Mouse (Mus musculus): Measurements from ENCODE around the gene Tlr9. TPM values are rescaled to one million over a fixed set of nuclear protein-coding genes. Genes with fewer than 3 reads are reported as not detected.

The Tlr9 gene
- polyA plus RNA-seq, 1 experiment from 2014 or later, result 0.12 TPM

DNA sequence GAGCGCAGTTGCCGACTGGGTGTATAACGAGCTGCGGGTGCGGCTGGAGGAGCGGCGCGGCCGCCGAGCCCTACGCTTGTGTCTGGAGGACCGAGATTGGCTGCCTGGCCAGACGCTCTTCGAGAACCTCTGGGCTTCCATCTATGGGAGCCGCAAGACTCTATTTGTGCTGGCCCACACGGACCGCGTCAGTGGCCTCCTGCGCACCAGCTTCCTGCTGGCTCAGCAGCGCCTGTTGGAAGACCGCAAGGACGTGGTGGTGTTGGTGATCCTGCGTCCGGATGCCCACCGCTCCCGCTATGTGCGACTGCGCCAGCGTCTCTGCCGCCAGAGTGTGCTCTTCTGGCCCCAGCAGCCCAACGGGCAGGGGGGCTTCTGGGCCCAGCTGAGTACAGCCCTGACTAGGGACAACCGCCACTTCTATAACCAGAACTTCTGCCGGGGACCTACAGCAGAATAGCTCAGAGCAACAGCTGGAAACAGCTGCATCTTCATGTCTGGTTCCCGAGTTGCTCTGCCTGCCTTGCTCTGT, 3.8 kb downstream of the Tlr9 start:
- H3K9ac ChIP-seq, result peak overlapping the region; percentile 63
- H3K4me1 ChIP-seq (replicated peaks; ENCODE audit: control insufficient read depth, insufficient read depth, low read length), result 0 out of 2 replicates have a peak, but pooled peaks cover 7% of the 10 kb centered on the region
- H3K27ac ChIP-seq, result no peak overlapping the region; the same call in 1 of the 2 replicates
- peaks cover 5% of the 10 kb centered on the region; the same call in 1 of the 2 replicates for H3K27me3 ChIP-seq (ENCODE audit: control insufficient read depth, insufficient read depth, low read length)
- no peaks in the 10 kb centered on the region for H3K9me3 ChIP-seq (ENCODE audit: control insufficient read depth, low read length)
- peak overlapping the region; percentile 75 for H3K4me2 ChIP-seq (replicated peaks)
- ATAC-seq (ENCODE audit: low FRiP score) (peak; percentile 72), DNase-seq (ENCODE audit: low spot score) (peak; percentile 53)
- H3K4me3 ChIP-seq (replicated peaks; ENCODE audit: low read length), result peak overlapping the region; percentile 33
- H3K36me3 ChIP-seq (replicated peaks; ENCODE audit: control insufficient read depth, insufficient read depth), result no peaks in the 10 kb centered on the region
- 6% methylated on average over 34 of the region's 34 CpGs for WGBS

- peaks cover 8% of the 10 kb centered on the region for H3K36me3 ChIP-seq (replicated peaks; ENCODE audit: control insufficient read depth, insufficient read depth)
- no peak overlapping the region for H3K9ac ChIP-seq
- 75% methylated on average over 8 of the region's 8 CpGs for WGBS
- H3K27ac ChIP-seq, result no peak overlapping the region
- H3K27me3 ChIP-seq (ENCODE audit: control insufficient read depth, insufficient read depth, low read length), result peaks cover 5% of the 10 kb centered on the region; the same call in 1 of the 2 replicates
- no peak overlapping the region for H3K4me3 ChIP-seq (replicated peaks; ENCODE audit: low read length)
- H3K4me2 ChIP-seq (replicated peaks), result no peak overlapping the region
- DNase-seq (ENCODE audit: low spot score) (no peak), ATAC-seq (ENCODE audit: low FRiP score) (no peak)
- H3K9me3 ChIP-seq (ENCODE audit: control insufficient read depth, low read length), result no peaks in the 10 kb centered on the region
- H3K4me1 ChIP-seq (replicated peaks; ENCODE audit: control insufficient read depth, insufficient read depth, low read length), result 0 out of 2 replicates have a peak, but pooled peaks cover 7% of the 10 kb centered on the region
These were observed 5.5 kb downstream of the Tlr9 start for GRCm38 (mm10) chr9:106227790-106228429.

- 87% methylated on average over 8 of the region's 9 CpGs for WGBS
These were observed 7.8 kb downstream of the Tlr9 start for GRCm38 (mm10) chr9:106230051-106230733.

DNA sequence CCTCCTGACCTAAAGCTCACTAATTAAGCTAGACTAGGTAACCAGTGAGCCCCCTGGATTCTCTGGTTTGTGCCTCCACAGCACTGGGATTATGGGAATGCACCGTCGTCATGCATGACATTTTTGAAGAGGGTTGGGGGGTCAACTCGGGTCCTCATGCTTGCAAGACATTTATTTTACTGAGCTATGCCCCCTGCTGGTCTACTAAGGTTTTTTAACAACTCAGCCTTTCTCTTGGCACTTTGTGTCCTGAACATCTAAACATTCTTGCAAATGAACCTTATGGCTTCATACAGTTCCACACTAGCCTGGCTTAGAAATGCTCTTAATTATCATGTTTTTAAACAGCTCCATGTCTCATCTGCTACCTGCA, 8.3 kb downstream of the Tlr9 start:
- Histone ChIP-seq H3K4me1 (replicated peaks; ENCODE audit: control insufficient read depth, insufficient read depth, low read length) (0 out of 2 replicates have a peak, but pooled peaks cover 6% of the 10 kb centered on the region), H3K9me3 (ENCODE audit: control insufficient read depth, low read length) (no peaks in the 10 kb centered on the region), H3K27me3 (ENCODE audit: control insufficient read depth, insufficient read depth, low read length) (peaks cover 1% of the 10 kb centered on the region; the same call in 1 of the 2 replicates), H3K4me2 (replicated peaks) (no peak overlapping the region), H3K27ac (no peak overlapping the region), H3K9ac (no peak overlapping the region), H3K4me3 (replicated peaks; ENCODE audit: low read length) (no peak overlapping the region), H3K36me3 (replicated peaks; ENCODE audit: control insufficient read depth, insufficient read depth) (peaks cover 36% of the 10 kb centered on the region)
- 57% methylated on average over 3 of the region's 3 CpGs for WGBS
- no peak for DNase-seq (ENCODE audit: low spot score)
- ATAC-seq (ENCODE audit: low FRiP score), result no peak

More at GRCm38 (mm10) chr9:106230051-106230733, 7.8 kb downstream of the Tlr9 start:
- H3K27ac ChIP-seq, result no peak overlapping the region
- H3K9me3 ChIP-seq (ENCODE audit: control insufficient read depth, low read length), result no peaks in the 10 kb centered on the region
- no peak overlapping the region for H3K4me3 ChIP-seq (replicated peaks; ENCODE audit: low read length)
- peaks cover 5% of the 10 kb centered on the region; the same call in 1 of the 2 replicates for H3K27me3 ChIP-seq (ENCODE audit: control insufficient read depth, insufficient read depth, low read length)
- DNase-seq (ENCODE audit: low spot score) (no peak), ATAC-seq (ENCODE audit: low FRiP score) (no peak)
- H3K36me3 ChIP-seq (replicated peaks; ENCODE audit: control insufficient read depth, insufficient read depth), result peaks cover 31% of the 10 kb centered on the region
- H3K9ac ChIP-seq, result no peak overlapping the region
- H3K4me2 ChIP-seq (replicated peaks), result no peak overlapping the region
- 0 out of 2 replicates have a peak, but pooled peaks cover 7% of the 10 kb centered on the region for H3K4me1 ChIP-seq (replicated peaks; ENCODE audit: control insufficient read depth, insufficient read depth, low read length)

- peaks cover 41% of the 10 kb centered on the region for H3K36me3 ChIP-seq (replicated peaks; ENCODE audit: control insufficient read depth, insufficient read depth)
- ATAC-seq (ENCODE audit: low FRiP score) (no peak), DNase-seq (ENCODE audit: low spot score) (no peak)
- H3K9me3 ChIP-seq (ENCODE audit: control insufficient read depth, low read length), result no peaks in the 10 kb centered on the region
- H3K27ac ChIP-seq, result no peak overlapping the region
- WGBS, result 76% methylated on average over 7 of the region's 7 CpGs
- H3K4me1 ChIP-seq (replicated peaks; ENCODE audit: control insufficient read depth, insufficient read depth, low read length), result 0 out of 2 replicates have a peak, but pooled peaks cover 3% of the 10 kb centered on the region
- no peak overlapping the region for H3K4me2 ChIP-seq (replicated peaks)
- H3K27me3 ChIP-seq (ENCODE audit: control insufficient read depth, insufficient read depth, low read length), result no peaks in the 10 kb centered on the region
- H3K9ac ChIP-seq, result no peak overlapping the region
- H3K4me3 ChIP-seq (replicated peaks; ENCODE audit: low read length), result no peak overlapping the region
These were observed 8.8 kb downstream of the Tlr9 start for GRCm38 (mm10) chr9:106231220-106231619.

- H3K4me3 ChIP-seq (replicated peaks; ENCODE audit: low read length), result no peak overlapping the region
- peaks cover 47% of the 10 kb centered on the region for H3K36me3 ChIP-seq (replicated peaks; ENCODE audit: control insufficient read depth, insufficient read depth)
- no peaks in the 10 kb centered on the region for H3K27me3 ChIP-seq (ENCODE audit: control insufficient read depth, insufficient read depth, low read length)
- H3K27ac ChIP-seq, result no peak overlapping the region
- H3K4me2 ChIP-seq (replicated peaks), result no peak overlapping the region
- DNase-seq (ENCODE audit: low spot score) (no peak), ATAC-seq (ENCODE audit: low FRiP score) (no peak)
- H3K4me1 ChIP-seq (replicated peaks; ENCODE audit: control insufficient read depth, insufficient read depth, low read length), result no peaks in the 10 kb centered on the region
- H3K9ac ChIP-seq, result no peak overlapping the region
- H3K9me3 ChIP-seq (ENCODE audit: control insufficient read depth, low read length), result no peaks in the 10 kb centered on the region
- 78% methylated on average over 4 of the region's 4 CpGs for WGBS
These were observed 9.4 kb downstream of the Tlr9 start for GRCm38 (mm10) chr9:106231816-106232215.

DNA sequence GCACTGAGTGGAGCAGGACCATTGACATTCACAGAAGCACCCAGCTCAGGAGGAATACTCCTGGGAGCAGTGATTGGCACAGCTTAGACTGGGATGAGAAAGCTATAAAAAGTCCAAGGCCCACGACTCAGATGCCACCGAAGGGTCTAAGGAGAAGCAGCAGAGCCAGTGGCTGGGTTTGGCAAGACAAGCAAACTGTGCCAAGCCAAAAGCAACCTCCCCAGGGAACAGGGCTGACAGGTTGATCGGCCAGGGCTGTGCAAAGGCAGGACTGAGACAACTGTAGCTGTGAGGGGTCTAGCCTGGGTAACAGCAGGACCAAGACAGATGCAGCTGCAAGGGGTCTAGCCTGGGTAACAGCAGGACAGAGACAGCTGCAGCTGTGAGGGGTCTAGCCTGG, 10.6 kb downstream of the Tlr9 start:
- Histone ChIP-seq H3K9ac (no peak overlapping the region), H3K4me2 (replicated peaks) (no peak overlapping the region), H3K4me1 (replicated peaks; ENCODE audit: control insufficient read depth, insufficient read depth, low read length) (no peaks in the 10 kb centered on the region), H3K36me3 (replicated peaks; ENCODE audit: control insufficient read depth, insufficient read depth) (peaks cover 58% of the 10 kb centered on the region), H3K9me3 (ENCODE audit: control insufficient read depth, low read length) (no peaks in the 10 kb centered on the region), H3K27me3 (ENCODE audit: control insufficient read depth, insufficient read depth, low read length) (no peaks in the 10 kb centered on the region), H3K4me3 (replicated peaks; ENCODE audit: low read length) (no peak overlapping the region), H3K27ac (no peak overlapping the region)
- 96% methylated on average over 3 of the region's 3 CpGs for whole genome bisulfite sequencing
- ATAC-seq (ENCODE audit: low FRiP score) (no peak), DNase-seq (ENCODE audit: low spot score) (no peak)

- Histone ChIP-seq H3K4me2 (replicated peaks) (no peak overlapping the region), H3K9me3 (ENCODE audit: control insufficient read depth, low read length) (no peaks in the 10 kb centered on the region), H3K4me1 (replicated peaks; ENCODE audit: control insufficient read depth, insufficient read depth, low read length) (no peaks in the 10 kb centered on the region), H3K9ac (no peak overlapping the region), H3K4me3 (replicated peaks; ENCODE audit: low read length) (no peak overlapping the region), H3K36me3 (replicated peaks; ENCODE audit: control insufficient read depth, insufficient read depth) (peaks cover 68% of the 10 kb centered on the region), H3K27ac (no peak overlapping the region), H3K27me3 (ENCODE audit: control insufficient read depth, insufficient read depth, low read length) (no peaks in the 10 kb centered on the region)
- whole genome bisulfite sequencing, result 85% methylated on average over 6 of the region's 6 CpGs
- ATAC-seq (ENCODE audit: low FRiP score), result no peak
- no peak for DNase-seq (ENCODE audit: low spot score)
These were observed 11.6 kb downstream of the Tlr9 start for GRCm38 (mm10) chr9:106233953-106234352.

DNA sequence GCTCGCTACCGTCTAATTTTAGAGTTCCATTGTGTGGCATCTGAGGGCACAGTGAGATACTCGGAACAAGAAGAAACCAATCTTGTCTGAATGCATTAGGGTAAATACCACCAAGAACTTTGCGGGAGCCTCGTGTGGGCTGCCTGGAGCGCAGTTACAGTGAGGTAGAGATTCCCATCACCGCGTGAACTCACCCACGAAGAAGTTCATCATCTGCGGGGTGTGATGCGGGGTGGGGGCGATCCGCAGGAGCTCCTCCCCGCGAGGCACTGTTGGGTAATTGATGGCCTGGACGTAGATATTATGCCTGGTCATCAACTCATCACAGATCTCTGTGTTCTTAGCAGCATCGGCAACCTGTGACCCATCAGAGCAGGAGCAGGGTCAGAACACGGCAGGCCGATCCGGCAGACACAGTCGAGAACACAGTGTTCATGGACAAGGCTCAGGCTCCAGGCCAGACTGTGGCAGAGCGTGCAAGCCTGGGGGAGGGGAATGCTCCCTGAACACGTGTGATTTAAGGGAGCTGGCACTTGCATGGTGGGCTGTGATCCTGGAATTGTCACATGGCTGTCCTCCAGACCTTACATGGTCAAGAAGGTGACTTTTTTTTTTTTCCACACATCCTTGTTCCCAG, 12.9 kb downstream of the Tlr9 start:
- Histone ChIP-seq H3K9me3 (ENCODE audit: control insufficient read depth, low read length) (no peaks in the 10 kb centered on the region), H3K4me1 (replicated peaks; ENCODE audit: control insufficient read depth, insufficient read depth, low read length) (no peaks in the 10 kb centered on the region), H3K9ac (no peak overlapping the region), H3K4me3 (replicated peaks; ENCODE audit: low read length) (no peak overlapping the region), H3K4me2 (replicated peaks) (no peak overlapping the region), H3K36me3 (replicated peaks; ENCODE audit: control insufficient read depth, insufficient read depth) (peaks cover 82% of the 10 kb centered on the region), H3K27me3 (ENCODE audit: control insufficient read depth, insufficient read depth, low read length) (no peaks in the 10 kb centered on the region), H3K27ac (no peak overlapping the region)
- DNase-seq (ENCODE audit: low spot score), result no peak
- ATAC-seq (ENCODE audit: low FRiP score), result no peak
- 92% methylated on average over 23 of the region's 23 CpGs for WGBS

All from hindbrain, embryonic 14.5 days (tissue).